Mouse (Mus musculus): ENCODE data around the gene Ssu72.
A peak's percentile ranks its signal among the peaks of the same experiment; 100 is the strongest.

The Ssu72 gene

GRCm38 (mm10) chr4:155746575-155747490, 42.2 kb downstream of the Ssu72 start:
- no peak for DNase-seq (ENCODE audit: low spot score in 2 of 2)

DNA sequence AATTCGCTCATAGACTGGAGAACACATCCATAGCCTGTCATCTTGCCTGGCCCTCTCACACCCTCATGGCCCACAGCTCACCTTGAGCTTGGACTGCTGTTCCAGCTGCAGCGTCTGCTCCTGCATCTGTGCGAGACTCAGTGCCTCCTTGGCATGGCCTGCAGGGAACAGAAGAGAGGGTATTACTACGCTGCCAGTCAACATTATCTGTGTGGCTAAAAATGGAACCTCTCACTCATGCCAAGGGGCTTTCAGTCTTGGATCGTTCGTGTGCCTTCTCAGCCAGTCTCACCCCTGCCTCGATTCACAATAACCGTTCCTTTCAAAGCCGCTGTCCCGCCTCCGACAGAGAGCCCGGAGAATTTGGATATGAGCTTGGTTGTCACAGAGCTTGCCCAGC, 52.4 kb downstream of the Ssu72 start:
- DNase-seq (ENCODE audit: low spot score in 2 of 2): no peak

GRCm38 (mm10) chr4:155759862-155760612, 55.4 kb downstream of the Ssu72 start:
- DNase-seq (ENCODE audit: low spot score in 2 of 2): no peak

DNA sequence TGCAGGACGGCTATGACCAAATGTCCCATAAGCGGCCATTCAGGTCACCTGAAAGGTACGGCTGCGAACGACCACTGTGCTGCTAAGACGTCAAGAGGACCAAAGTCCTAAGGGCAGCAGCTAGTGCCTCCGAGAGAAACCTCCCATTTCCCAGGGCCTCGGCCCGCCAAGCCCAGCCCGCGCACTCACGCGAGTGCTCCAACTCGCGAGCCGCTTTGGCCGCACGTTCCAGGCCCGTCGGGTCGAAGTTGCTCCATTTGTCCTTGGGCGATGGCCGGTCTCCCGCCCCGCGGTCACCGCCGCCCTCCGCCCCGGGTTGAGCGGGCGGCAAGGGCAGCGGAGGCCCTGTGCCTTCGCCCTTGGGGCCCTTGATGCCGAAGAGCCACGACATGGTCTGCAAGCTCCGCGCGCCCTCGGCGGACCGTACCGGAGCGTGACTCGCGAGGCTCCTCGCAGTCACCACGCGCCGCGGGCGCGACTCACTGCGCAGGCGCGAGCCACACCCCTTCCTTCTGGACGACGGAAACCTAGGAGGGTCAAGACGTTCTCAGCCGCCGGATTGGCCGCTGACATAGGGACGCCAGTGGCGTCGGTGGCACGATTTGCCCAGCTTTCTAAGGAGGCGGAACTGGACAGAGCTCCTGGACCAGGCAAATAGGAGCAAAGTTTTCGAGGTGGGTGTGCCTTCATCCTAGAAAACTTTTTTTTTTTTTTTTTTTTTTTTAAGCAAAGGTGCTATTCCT, 56.2 kb downstream of the Ssu72 start, which contains the start of gene Atad3a:
Gene Atad3a, minus strand, starts transcription at position 481 of the 743 bp plus-strand sequence.
- DNase-seq (ENCODE audit: low spot score in 2 of 2): peak; percentile 89 to 97

- DNase-seq (ENCODE audit: low spot score in 2 of 2): no peak
Measured at GRCm38 (mm10) chr4:155761356-155762099, 56.9 kb downstream of the Ssu72 start.

- DNase-seq (ENCODE audit: low spot score in 2 of 2): no peak
Measured at GRCm38 (mm10) chr4:155762357-155762756, 57.8 kb downstream of the Ssu72 start.

DNA sequence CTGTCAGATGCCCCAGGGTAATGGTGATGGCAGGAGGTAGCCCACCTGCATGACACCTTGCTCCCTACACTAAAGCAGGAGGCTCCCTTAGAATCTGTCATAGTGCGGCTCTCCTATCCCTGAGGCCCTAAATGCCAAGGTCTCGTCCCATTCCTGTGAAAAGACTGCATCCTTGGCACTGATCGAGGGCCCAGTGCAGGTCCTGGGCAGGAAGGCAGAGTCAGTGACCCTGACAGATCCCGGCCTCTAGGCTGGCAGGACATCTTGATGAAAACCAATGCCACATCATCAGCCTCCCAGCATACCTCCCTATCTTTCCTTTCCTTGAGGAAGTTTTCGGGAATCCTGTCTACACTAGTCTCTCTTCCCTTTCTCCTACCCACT, 64.9 kb downstream of the Ssu72 start:
- no peak for DNase-seq (ENCODE audit: low spot score in 2 of 2)

GRCm38 (mm10) chr4:155769880-155770512, 65.4 kb downstream of the Ssu72 start:
- DNase-seq (ENCODE audit: low spot score in 2 of 2): peak in 1 of 2 experiments; percentile 92

- DNase-seq (ENCODE audit: low spot score in 2 of 2): no peak
Measured at GRCm38 (mm10) chr4:155770626-155771025, 66.0 kb downstream of the Ssu72 start.

DNA sequence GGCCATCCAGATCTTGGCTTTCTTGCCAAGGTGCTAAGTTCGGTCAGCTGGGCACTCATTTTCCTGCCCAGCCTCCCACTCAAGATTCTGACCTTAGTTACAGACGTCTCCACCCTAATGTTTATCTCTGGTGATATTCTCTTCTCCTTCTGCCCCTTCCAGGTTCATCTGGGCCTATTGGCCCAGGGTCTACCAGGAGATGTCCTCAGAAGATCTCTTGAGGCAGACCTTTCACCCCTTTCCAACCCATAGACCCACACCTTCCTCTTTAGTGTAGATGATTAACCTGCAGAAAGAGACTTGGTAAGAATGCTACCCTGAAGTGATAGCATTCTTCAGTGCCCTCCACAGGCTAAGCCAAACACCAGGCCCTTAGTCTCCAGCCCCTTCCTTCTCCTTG, 67.1 kb downstream of the Ssu72 start:
- DNase-seq (ENCODE audit: low spot score in 2 of 2): no peak

GRCm38 (mm10) chr4:155772786-155773185, 68.2 kb downstream of the Ssu72 start:
- no peak for DNase-seq (ENCODE audit: low spot score in 2 of 2)

DNA sequence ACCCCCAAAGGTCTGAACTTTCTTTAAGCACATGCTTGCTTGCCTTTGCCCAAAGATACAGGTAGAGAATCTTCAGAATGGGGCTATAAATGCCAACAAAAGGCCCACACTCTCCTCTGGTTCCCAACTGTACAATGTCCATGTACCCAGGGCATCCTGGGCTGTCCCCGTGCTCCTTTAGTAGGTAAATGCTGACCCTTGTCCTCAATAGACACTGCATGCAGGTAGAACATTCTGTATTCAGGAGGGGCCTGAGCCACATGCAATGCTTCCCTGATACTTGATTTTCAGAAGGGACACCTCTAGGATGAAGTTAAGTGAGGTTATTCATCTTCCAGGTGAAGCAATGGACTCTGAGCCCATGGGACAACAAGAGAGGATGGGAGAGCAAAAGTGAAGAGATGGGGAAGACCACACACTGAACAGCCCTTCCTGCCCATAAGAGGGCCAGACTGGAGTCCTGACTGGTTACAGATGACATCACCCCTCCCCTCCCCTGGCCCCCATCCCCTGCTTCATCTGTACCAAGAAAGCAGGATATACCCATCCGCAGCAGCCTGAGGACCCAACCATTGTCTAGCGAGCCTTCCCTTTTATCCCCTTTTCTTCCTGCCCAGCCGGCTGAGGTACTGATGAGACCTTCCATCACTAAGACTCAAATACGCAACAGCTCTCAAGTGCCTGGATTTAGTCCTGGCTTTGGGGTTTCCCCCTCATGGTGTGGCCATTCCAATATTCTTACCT, 68.9 kb downstream of the Ssu72 start:
- DNase-seq (ENCODE audit: low spot score in 2 of 2): no peak

DNA sequence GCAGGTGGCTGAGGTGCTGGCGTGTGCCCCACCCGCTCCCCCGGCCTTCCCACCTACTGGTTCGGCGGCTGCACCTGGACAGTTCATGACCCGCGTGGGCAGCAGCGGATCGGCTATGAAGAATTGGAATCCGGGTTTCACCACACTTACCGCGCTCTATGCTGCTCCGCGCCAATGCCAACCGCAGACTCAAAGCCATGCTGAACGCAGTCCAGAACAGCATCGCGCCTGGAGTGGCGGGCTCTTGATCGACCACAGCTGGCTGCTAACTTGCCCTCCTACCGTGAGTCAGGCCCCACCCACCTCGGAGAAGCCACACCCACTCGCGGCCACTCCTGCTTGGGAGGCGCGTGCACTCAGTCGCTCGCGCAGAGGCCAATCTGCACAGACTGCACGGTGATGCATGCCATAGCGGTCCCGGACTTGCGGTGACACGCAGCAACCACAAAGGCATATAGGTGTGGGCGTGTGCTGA, 69.7 kb downstream of the Ssu72 start, which contains the start of gene Vwa1:
Gene Vwa1, minus strand, starts transcription at position 419 of the 475 bp plus-strand sequence.
- peak in 1 of 2 experiments; percentile 88 for DNase-seq (ENCODE audit: low spot score in 2 of 2)

DNA sequence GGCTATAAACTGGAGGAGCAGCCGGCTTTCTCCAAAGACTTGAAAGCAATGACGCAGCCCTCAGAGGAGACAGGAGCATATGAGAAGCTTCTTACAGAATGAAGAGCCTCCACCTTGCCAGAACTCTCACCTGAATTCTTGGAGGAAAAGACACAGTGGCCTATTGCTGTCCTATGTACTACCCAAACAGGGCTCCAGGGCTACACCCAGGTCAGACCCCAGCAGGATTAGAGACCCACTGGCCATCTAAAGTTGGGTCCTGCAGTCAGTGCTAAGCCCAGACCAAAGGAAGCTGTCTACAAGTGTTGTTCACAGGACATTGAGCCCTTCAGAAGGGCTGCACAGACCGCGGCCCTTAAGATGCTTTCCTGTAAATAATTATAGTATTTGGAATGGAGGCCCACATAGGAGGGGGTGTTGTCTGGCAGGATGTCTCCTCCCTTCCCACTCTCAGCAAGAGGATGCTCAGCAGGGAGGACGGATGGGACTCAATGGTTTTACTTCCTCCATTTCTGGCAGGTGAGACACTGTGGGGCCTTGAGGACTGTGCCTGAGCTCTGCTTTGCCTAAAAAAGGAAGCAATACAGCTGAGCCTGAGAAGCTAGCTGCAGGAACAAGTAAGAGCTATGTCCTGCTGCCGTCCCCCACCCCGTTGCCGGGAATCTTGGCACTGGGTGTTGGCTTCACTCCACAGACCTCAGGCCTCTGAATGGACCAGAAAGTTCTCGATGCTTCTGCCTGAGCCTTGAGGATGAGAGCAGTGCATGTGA, 70.6 kb downstream of the Ssu72 start:
- DNase-seq (ENCODE audit: low spot score in 2 of 2): peak in 1 of 2 experiments; percentile 60

DNA sequence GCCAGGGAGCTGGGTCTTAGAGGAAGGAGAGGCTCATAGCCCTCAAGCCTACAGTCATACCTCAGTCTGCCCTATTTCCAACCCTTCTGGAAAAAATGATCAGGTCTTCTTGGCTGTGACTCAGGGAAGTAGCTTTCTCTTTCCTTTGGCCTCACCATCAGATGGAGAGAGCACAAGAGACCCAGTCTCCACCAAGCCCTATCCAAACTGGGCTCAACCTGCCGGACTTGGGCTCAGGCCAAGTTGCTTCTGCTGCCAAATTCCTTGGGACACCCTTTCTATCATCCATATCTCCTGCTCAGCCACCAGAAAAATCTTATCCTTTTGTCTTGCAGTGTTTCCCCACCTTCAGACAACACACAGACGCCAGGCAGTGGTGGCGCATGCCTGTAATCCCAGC, 71.3 kb downstream of the Ssu72 start:
- no peak for DNase-seq (ENCODE audit: low spot score in 2 of 2)

- no peak for DNase-seq (ENCODE audit: low spot score in 2 of 2)
Measured at GRCm38 (mm10) chr4:155776704-155777335, 72.2 kb downstream of the Ssu72 start.

DNA sequence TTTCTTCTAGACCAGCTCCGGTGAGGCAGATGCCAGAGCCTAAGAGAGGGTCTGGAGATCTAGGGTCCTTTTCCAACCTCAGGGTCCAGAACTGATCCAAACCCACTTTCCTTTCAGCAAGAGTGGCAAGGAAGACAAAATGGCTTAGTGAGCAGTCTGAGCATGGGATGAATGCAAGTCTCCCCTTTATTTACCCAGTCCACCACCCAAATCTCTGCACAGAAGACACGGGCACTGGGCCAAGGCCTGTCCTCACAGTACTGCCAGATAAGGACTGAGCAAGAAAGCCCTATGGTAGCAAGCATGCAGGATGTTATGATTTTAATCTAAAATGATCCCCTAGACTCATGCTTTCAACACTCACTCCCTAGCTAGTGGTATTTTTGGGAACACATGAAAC, 73.2 kb downstream of the Ssu72 start:
- DNase-seq (ENCODE audit: low spot score in 2 of 2): no peak

DNA sequence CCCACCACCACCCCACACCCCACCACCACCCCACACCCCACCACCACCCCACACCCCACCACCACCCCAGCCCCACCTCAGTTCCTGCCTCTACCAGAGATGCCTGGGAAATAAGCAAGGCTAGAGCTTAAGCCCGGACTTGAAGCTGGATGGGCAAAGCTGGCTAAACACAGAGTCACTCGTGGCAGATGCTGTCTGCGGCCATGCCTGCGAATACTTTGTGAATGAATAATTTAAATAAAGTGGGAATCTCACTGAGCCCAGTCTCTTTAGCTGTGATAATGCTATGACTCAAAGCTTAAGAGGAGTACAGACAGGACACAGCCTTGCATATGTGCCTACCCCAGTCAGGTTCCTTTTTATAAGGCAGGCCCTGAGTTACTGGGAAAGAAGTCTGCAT, 74.9 kb downstream of the Ssu72 start:
- no peak for DNase-seq (ENCODE audit: low spot score in 2 of 2)

- no peak for DNase-seq (ENCODE audit: low spot score in 2 of 2)
Measured at GRCm38 (mm10) chr4:155780895-155781294, 76.3 kb downstream of the Ssu72 start.

Data from left cerebral cortex, adult 9 months (tissue).